Mouse (Mus musculus) E14TG2a.4 (cell line): ENCODE results near the gene Ficd.

Experiments used
- CTCF ChIP-seq: conservative IDR thresholded peaks from 2 replicates; pipeline ENCODE4 v1.5.1; 2014; ENCODE audit warnings: low read length
- POU5F1 ChIP-seq: IDR thresholded peaks from 2 replicates; pipeline ENCODE4 v1.6.1; 2014; ENCODE audit warnings: low read length, borderline replicate concordance

DNA sequence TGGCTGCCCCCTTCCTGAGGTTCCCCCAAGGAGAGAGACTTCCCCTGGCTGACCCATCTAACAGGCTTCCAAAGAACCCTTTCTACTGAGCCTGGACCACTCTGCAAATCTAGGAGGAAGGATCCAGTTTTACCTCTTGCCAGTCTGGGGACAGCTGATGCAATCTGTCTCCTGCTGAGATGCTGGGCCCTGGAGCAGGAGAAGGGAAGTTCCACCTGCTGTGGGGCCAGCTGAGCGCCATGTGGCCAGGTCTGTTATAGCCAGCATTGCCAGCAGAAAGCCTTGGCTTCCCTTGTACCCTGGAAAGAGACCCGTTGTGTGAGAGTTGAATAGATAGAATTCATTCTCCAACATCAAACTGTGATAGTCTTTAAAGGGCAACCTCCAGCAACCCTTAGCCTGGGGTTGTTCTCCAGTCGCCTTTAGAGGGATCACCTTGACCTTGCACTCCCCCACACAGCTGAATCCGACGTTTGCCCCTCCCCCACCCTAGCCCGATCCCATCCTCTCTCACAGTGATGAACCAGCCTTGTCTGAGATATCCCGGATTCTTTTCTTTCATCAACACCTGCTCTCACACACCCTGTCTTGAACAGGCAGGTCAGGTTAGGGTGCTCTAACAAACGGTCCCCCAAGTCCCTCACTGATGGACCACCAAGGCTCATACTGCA lies 11.9 kb upstream of the Ficd start:
- TF ChIP-seq CTCF, result no peak
- no peak for TF ChIP-seq POU5F1
